Mouse (Mus musculus) stomach, postnatal 0 days (tissue): ENCODE results near the gene Pik3c2g.

ENCODE experiments used
- CTCF ChIP-seq: IDR thresholded peaks from 2 replicates; pipeline ENCODE4 v1.5.1; 2016; ENCODE audit warnings: antibody characterized with exemption, low read depth, mild to moderate bottlenecking, moderate library complexity
- EP300 ChIP-seq: optimal IDR thresholded peaks from 2 replicates; pipeline ENCODE3; 2016; ENCODE audit warnings: antibody characterized with exemption

DNA sequence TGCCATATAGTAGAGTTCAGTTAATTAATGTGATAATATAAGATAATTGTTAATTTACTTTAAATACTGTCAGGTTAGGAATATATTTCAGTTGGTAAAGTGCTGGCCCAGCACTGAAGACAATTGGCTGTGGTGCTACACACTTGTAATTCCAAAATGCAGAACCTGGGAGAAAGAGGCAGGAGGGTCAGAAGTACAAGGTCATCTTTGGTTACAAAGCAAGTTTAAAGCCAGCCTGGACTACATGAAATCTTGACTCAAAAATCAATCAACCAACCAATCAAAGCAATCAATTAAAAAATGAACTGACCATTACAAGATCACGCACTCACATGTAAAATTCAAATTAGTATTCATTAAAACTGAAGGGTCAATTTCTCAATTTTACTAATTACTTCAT is 289.7 kb downstream of the Pik3c2g start:
- TF ChIP-seq CTCF = no peak
- no peak for TF ChIP-seq EP300
